Mouse (Mus musculus) thymus, adult 2 months (tissue): ENCODE data around the gene Rapgefl1. TPM values are rescaled to one million over a fixed set of nuclear protein-coding genes. Genes with fewer than 3 reads are reported as not detected.
"Not testable (repeated sequence)": the region's sequence is repeated elsewhere in the genome, so short reads cannot be mapped to it uniquely, and the experiment has no call there.

Experiments
- DNase-seq: peaks from one replicate; pipeline ENCODE4 v3.0.0; 2021
- H3K27ac ChIP-seq: fragments of 200-500 bp; 2 replicates; pipeline ENCODE4 v1.5.1; 2012; ENCODE audit warnings: low read length, control low read depth; ENCODE audit not compliant: control insufficient read depth, insufficient read depth
- H3K27me3 ChIP-seq: fragments of 200-500 bp; 2 replicates; pipeline ENCODE4 v1.6.1; 2012; ENCODE audit warnings: mild to moderate bottlenecking, low read length, moderate library complexity, mixed read lengths; ENCODE audit not compliant: control insufficient read depth, insufficient read depth
- H3K36me3 ChIP-seq: fragments of 200-500 bp; 2 replicates; pipeline ENCODE4 v1.6.1; 2012; ENCODE audit warnings: mild to moderate bottlenecking, low read length, moderate library complexity; ENCODE audit not compliant: control insufficient read depth, insufficient read depth
- H3K4me1 ChIP-seq: fragments of 200-500 bp; replicated peaks from 2 replicates; pipeline ENCODE4 v1.6.1; 2012; ENCODE audit warnings: low read length; ENCODE audit not compliant: control insufficient read depth, insufficient read depth
- H3K4me3 ChIP-seq: fragments of 200-500 bp; 2 replicates; pipeline ENCODE4 v1.5.1; 2012; ENCODE audit warnings: mild to moderate bottlenecking, low read length, control low read depth, moderate library complexity; ENCODE audit not compliant: control insufficient read depth, insufficient read depth
- CTCF ChIP-seq: fragments of 200-500 bp; IDR thresholded peaks from 2 replicates; pipeline ENCODE4 v1.5.1; 2012; ENCODE audit warnings: mild to moderate bottlenecking, control low read depth, low read length, moderate library complexity, borderline replicate concordance; ENCODE audit not compliant: control insufficient read depth, poor library complexity, insufficient read depth; ENCODE audit errors: extremely low read depth
- POLR2A ChIP-seq: fragments of 200-500 bp; IDR thresholded peaks from 2 replicates; pipeline ENCODE4 v1.6.1; 2012; ENCODE audit warnings: mild to moderate bottlenecking, low read length, control low read depth, moderate library complexity; ENCODE audit not compliant: control insufficient read depth, poor library complexity, insufficient read depth; ENCODE audit errors: extremely low read depth
- WGBS: fragments of 180-500 bp; shearing (Covaris S2); methylation state at CpG from one replicate; pipeline ENCODE4 v1.1.7; 2018; 5-methylcytosine and 5-hydroxymethylcytosine counted together
- polyA plus RNA-seq: library from polyadenylated mRNA; depleted of rRNA; stranded (reverse); fragments of >200 nt; gene quantifications from 2 replicates; pipeline ENCODE4 v1.2.3, GENCODE M21; 2012

Gene Rapgefl1
- polyA plus RNA-seq, 1 experiment: 8.5 TPM

DNA sequence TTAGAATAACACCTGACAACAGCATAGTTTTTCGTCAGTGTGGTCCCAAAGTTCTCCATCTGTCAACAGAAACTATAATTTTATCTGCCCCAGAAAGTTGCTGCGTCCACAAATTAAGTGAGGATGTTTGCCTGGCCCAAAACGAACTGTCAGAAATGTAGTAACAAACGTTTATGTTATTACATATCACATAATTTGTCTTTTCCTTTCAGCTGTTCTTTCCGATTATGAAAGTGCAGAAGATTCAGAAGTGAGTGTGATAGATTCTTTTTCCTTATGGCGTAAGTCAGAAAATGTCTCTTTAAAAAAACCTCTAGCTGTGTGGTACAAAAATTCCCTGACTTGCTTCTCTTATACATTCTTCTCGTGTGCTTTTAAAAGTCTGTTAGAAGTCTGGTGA, 25.9 kb upstream of the Rapgefl1 start:
- Histone ChIP-seq H3K4me1 (peaks cover 4% of the 10 kb centered on the region), H3K27ac (no peak overlapping the region), H3K27me3 (no peaks in the 10 kb centered on the region), H3K4me3 (peak overlapping the region; percentile 92), H3K36me3 (peaks cover 39% of the 10 kb centered on the region)
- WGBS: 75% methylated on average over 7 of the region's 7 CpGs
- TF ChIP-seq CTCF: no peak
- TF ChIP-seq POLR2A: no peak
- DNase-seq: no peak

GRCm38 (mm10) chr11:98816706-98817239, 19.8 kb upstream of the Rapgefl1 start:
- no peak for TF ChIP-seq POLR2A
- TF ChIP-seq CTCF: no peak
- no peaks in the 10 kb centered on the region for H3K27me3 ChIP-seq
- no peak overlapping the region for H3K27ac ChIP-seq
- DNase-seq: no peak
- H3K4me1 ChIP-seq: no peaks in the 10 kb centered on the region
- WGBS: 41% methylated on average over 1 of the region's 1 CpGs
- no peak overlapping the region for H3K4me3 ChIP-seq
- peaks cover 74% of the 10 kb centered on the region for H3K36me3 ChIP-seq

- WGBS: 53% methylated on average over 5 of the region's 5 CpGs
- TF ChIP-seq POLR2A (no peak), CTCF (no peak)
- DNase-seq: no peak
- Histone ChIP-seq H3K4me1 (no peaks in the 10 kb centered on the region), H3K36me3 (peaks cover 83% of the 10 kb centered on the region), H3K27me3 (no peaks in the 10 kb centered on the region), H3K27ac (no peak overlapping the region), H3K4me3 (no peak overlapping the region)
These were observed 15.6 kb upstream of the Rapgefl1 start for GRCm38 (mm10) chr11:98820968-98821367.

- H3K27me3 ChIP-seq, DNase-seq, H3K27ac ChIP-seq, H3K4me1 ChIP-seq, H3K4me3 ChIP-seq: not testable (repeated sequence)
- H3K36me3 ChIP-seq: peaks cover 86% of the 10 kb centered on the region
- WGBS: 98% methylated on average over 2 of the region's 2 CpGs
These were observed 10.5 kb upstream of the Rapgefl1 start for GRCm38 (mm10) chr11:98826071-98826470.

GRCm38 (mm10) chr11:98827877-98828276, 8.7 kb upstream of the Rapgefl1 start:
- 91% methylated on average over 2 of the region's 2 CpGs for WGBS
- H3K27ac ChIP-seq: no peak overlapping the region
- H3K4me3 ChIP-seq: no peak overlapping the region
- H3K27me3 ChIP-seq: no peaks in the 10 kb centered on the region
- TF ChIP-seq POLR2A: no peak
- no peak for TF ChIP-seq CTCF
- no peaks in the 10 kb centered on the region for H3K4me1 ChIP-seq
- no peak for DNase-seq
- H3K36me3 ChIP-seq: peaks cover 86% of the 10 kb centered on the region

DNA sequence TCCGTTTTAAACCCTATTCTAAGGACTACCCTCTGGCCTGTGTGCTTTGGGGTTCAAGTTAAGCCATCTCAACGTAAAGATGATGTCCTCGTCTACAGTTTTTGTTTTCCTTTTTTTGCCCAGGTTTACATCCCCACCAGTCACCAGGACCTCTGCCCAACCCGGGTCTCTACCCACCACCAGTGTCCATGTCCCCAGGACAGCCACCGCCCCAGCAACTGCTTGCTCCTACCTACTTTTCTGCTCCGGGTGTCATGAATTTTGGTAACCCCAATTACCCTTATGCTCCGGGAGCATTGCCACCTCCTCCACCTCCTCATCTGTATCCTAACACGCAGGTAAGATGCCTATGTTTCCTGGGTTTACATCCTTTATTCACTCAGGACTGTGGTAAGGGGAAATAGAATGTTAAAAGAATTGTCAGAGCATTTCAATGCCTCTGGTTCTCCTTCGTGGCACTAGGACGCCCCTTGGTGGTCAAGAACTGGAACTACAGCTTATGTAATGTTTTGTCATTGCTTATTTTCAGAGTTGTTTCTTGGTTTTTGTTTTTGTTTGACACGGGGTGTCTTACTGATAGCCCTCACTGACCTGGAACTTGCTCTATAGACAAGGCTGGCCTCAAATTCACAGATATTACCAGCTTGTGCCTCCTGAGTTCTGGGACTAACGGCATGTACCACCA, 7.4 kb upstream of the Rapgefl1 start:
- no peak overlapping the region for H3K27ac ChIP-seq
- TF ChIP-seq CTCF (no peak), POLR2A (no peak)
- H3K27me3 ChIP-seq: no peaks in the 10 kb centered on the region
- H3K36me3 ChIP-seq: peaks cover 83% of the 10 kb centered on the region
- no peak overlapping the region for H3K4me3 ChIP-seq
- no peaks in the 10 kb centered on the region for H3K4me1 ChIP-seq
- peak; percentile 52 for DNase-seq
- WGBS: 72% methylated on average over 12 of the region's 12 CpGs

GRCm38 (mm10) chr11:98829875-98830274, 6.7 kb upstream of the Rapgefl1 start:
- Histone ChIP-seq H3K27ac (no peak overlapping the region), H3K4me3 (no peak overlapping the region), H3K36me3 (peaks cover 77% of the 10 kb centered on the region), H3K4me1 (no peaks in the 10 kb centered on the region), H3K27me3 (no peaks in the 10 kb centered on the region)
- 99% methylated on average over 4 of the region's 4 CpGs for WGBS
- no peak for TF ChIP-seq CTCF
- no peak for DNase-seq

DNA sequence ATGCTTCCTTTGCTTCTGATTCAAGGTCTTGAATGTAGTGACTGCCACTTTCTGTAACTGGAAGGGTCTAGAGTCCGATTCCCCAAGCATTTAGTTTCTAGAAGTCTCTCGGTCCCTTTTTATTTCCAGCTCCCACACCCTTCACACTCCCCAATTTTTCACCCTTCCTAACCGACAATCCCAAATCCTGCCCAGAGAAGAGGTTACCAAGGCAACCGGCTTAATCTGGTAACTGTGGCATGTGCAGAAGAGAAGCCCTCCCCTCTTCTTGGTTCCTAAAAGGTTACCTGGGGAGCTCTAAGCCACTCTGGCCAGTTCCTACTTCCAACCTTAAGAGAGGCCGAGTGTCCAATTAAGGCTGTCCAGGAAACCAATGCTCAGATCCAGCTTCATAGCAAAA, 1.3 kb upstream of the Rapgefl1 start:
- 94% methylated on average over 5 of the region's 5 CpGs for WGBS
- Histone ChIP-seq H3K36me3 (peaks cover 29% of the 10 kb centered on the region), H3K27ac (no peak overlapping the region), H3K4me3 (no peak overlapping the region), H3K27me3 (no peaks in the 10 kb centered on the region), H3K4me1 (peaks cover 15% of the 10 kb centered on the region)
- no peak for DNase-seq
- TF ChIP-seq CTCF (no peak), POLR2A (no peak)
